Mouse (Mus musculus) E14TG2a.4 (cell line): Measurements from ENCODE around the gene Trappc12.
"Not testable (repeated sequence)": the region's sequence is repeated elsewhere in the genome, so short reads cannot be mapped to it uniquely, and the experiment has no call there.

Source experiments
- H3K27me3 ChIP-seq: 2 replicates; pipeline ENCODE4 v1.6.1; 2014; ENCODE audit warnings: low read length, control low read depth; ENCODE audit not compliant: insufficient read depth
- H3K36me3 ChIP-seq: 2 replicates; pipeline ENCODE4 v1.6.1; 2014; ENCODE audit warnings: low read length, control low read depth; ENCODE audit not compliant: insufficient read depth
- H3K4me1 ChIP-seq: replicated peaks from 2 replicates; pipeline ENCODE4 v1.6.1; 2014; ENCODE audit warnings: low read depth, low read length, control low read depth
- H3K4me3 ChIP-seq: replicated peaks from 2 replicates; pipeline ENCODE4 v1.5.1; 2014; ENCODE audit warnings: mild to moderate bottlenecking, low read length
- H3K9me3 ChIP-seq: 2 replicates; pipeline ENCODE4 v1.6.1; 2014; ENCODE audit warnings: low read length, control low read depth
- CTCF ChIP-seq: conservative IDR thresholded peaks from 2 replicates; pipeline ENCODE4 v1.5.1; 2014; ENCODE audit warnings: low read length
- NANOG ChIP-seq: IDR thresholded peaks from 2 replicates; pipeline ENCODE4 v1.6.1; 2014; ENCODE audit warnings: borderline replicate concordance, low read length, mixed read lengths
- POU5F1 ChIP-seq: IDR thresholded peaks from 2 replicates; pipeline ENCODE4 v1.6.1; 2014; ENCODE audit warnings: low read length, borderline replicate concordance

The Trappc12 gene

GRCm38 (mm10) chr12:28750876-28751275 is 604 bp upstream of the Trappc12 start:
- no peaks in the 10 kb centered on the region for H3K27me3 ChIP-seq
- H3K9me3 ChIP-seq = no peaks in the 10 kb centered on the region
- TF ChIP-seq POU5F1 (no peak), CTCF (no peak), NANOG (no peak)
- H3K4me1 ChIP-seq = peaks cover 47% of the 10 kb centered on the region
- peak overlapping the region; percentile 93 for H3K4me3 ChIP-seq
- peaks cover 20% of the 10 kb centered on the region for H3K36me3 ChIP-seq

- Histone ChIP-seq H3K36me3 (peaks cover 74% of the 10 kb centered on the region), H3K27me3 (no peaks in the 10 kb centered on the region), H3K4me1 (peaks cover 14% of the 10 kb centered on the region), H3K4me3 (no peak overlapping the region), H3K9me3 (no peaks in the 10 kb centered on the region)
- TF ChIP-seq CTCF = no peak
- TF ChIP-seq NANOG = no peak
- TF ChIP-seq POU5F1 = no peak
Observed at GRCm38 (mm10) chr12:28743328-28743727, 6.9 kb downstream of the Trappc12 start.

- H3K27me3 ChIP-seq = no peaks in the 10 kb centered on the region
- no peak overlapping the region for H3K4me3 ChIP-seq
- H3K9me3 ChIP-seq = peaks cover 7% of the 10 kb centered on the region
- peaks cover 74% of the 10 kb centered on the region for H3K36me3 ChIP-seq
- TF ChIP-seq NANOG = no peak
- TF ChIP-seq POU5F1 = no peak
- TF ChIP-seq CTCF = no peak
- H3K4me1 ChIP-seq = peaks cover 13% of the 10 kb centered on the region
Observed at GRCm38 (mm10) chr12:28735293-28735692, 15.0 kb downstream of the Trappc12 start.

- H3K4me1 ChIP-seq = peaks cover 13% of the 10 kb centered on the region
- no peak for TF ChIP-seq POU5F1
- TF ChIP-seq CTCF = no peak
- no peak for TF ChIP-seq NANOG
- H3K36me3 ChIP-seq = peaks cover 72% of the 10 kb centered on the region
- no peak overlapping the region for H3K4me3 ChIP-seq
- no peaks in the 10 kb centered on the region for H3K27me3 ChIP-seq
- H3K9me3 ChIP-seq = peaks cover 7% of the 10 kb centered on the region
Observed at GRCm38 (mm10) chr12:28734271-28734670, 16.0 kb downstream of the Trappc12 start.

- not testable (repeated sequence) for H3K9me3 ChIP-seq, H3K27me3 ChIP-seq, H3K4me3 ChIP-seq
- H3K36me3 ChIP-seq = peaks cover 77% of the 10 kb centered on the region
- peaks cover 13% of the 10 kb centered on the region for H3K4me1 ChIP-seq
Observed at GRCm38 (mm10) chr12:28733520-28734245, 16.6 kb downstream of the Trappc12 start.

GRCm38 (mm10) chr12:28732631-28733030 is 17.6 kb downstream of the Trappc12 start:
- no peak for TF ChIP-seq POU5F1
- no peak for TF ChIP-seq CTCF
- no peak for TF ChIP-seq NANOG
- Histone ChIP-seq H3K36me3 (peaks cover 73% of the 10 kb centered on the region), H3K27me3 (no peaks in the 10 kb centered on the region), H3K4me1 (peaks cover 19% of the 10 kb centered on the region), H3K4me3 (no peak overlapping the region), H3K9me3 (peaks cover 7% of the 10 kb centered on the region)

- Histone ChIP-seq H3K9me3 (no peaks in the 10 kb centered on the region), H3K4me3 (no peak overlapping the region), H3K36me3 (peaks cover 65% of the 10 kb centered on the region), H3K4me1 (peaks cover 32% of the 10 kb centered on the region), H3K27me3 (no peaks in the 10 kb centered on the region)
- TF ChIP-seq NANOG (no peak), CTCF (no peak), POU5F1 (no peak)
Observed at GRCm38 (mm10) chr12:28727061-28727460, 23.2 kb downstream of the Trappc12 start.

GRCm38 (mm10) chr12:28726204-28726603 is 24.1 kb downstream of the Trappc12 start:
- TF ChIP-seq NANOG = no peak
- no peak for TF ChIP-seq CTCF
- TF ChIP-seq POU5F1 = no peak
- Histone ChIP-seq H3K4me1 (peaks cover 36% of the 10 kb centered on the region), H3K4me3 (no peak overlapping the region), H3K27me3 (no peaks in the 10 kb centered on the region), H3K36me3 (peaks cover 65% of the 10 kb centered on the region), H3K9me3 (no peaks in the 10 kb centered on the region)

- peaks cover 44% of the 10 kb centered on the region for H3K4me1 ChIP-seq
- H3K4me3 ChIP-seq = no peak overlapping the region
- H3K27me3 ChIP-seq = no peaks in the 10 kb centered on the region
- peaks cover 70% of the 10 kb centered on the region for H3K36me3 ChIP-seq
- TF ChIP-seq NANOG (no peak), CTCF (no peak), POU5F1 (no peak)
- no peaks in the 10 kb centered on the region for H3K9me3 ChIP-seq
Observed at GRCm38 (mm10) chr12:28724366-28724765, 25.9 kb downstream of the Trappc12 start.
